Mouse (Mus musculus) midbrain, embryonic 16.5 days (tissue): ENCODE measurements at regions not wholly inside any gene's neighbourhood (a gene's known extent, or its start where the extent isn't known, plus 50 kb on each side); places are given as distances from the start of the nearest gene placed in this dataset.

Source experiments
- ATAC-seq: fragments of 200-750 bp; cut with Nextera tagmentation; 2 replicates; pipeline ENCODE4 v1.8.0; 2017; ENCODE audit warnings: moderate TSS enrichment
- H3K27ac ChIP-seq: fragments of 300-500 bp; sonication (generic); 2 replicates; pipeline ENCODE4 v1.5.1; 2014; ENCODE audit warnings: mild to moderate bottlenecking, low read length, mixed read lengths
- H3K27me3 ChIP-seq: fragments of 300-500 bp; sonication (generic); 2 replicates; pipeline ENCODE4 v1.6.1; 2014; ENCODE audit warnings: low read depth, low read length, mixed read lengths; ENCODE audit not compliant: control insufficient read depth, insufficient read depth
- H3K36me3 ChIP-seq: fragments of 300-500 bp; sonication (generic); 2 replicates; pipeline ENCODE4 v1.6.1; 2014; ENCODE audit warnings: mild to moderate bottlenecking, low read length, moderate library complexity, mixed read lengths; ENCODE audit not compliant: control insufficient read depth, insufficient read depth
- H3K4me1 ChIP-seq: fragments of 300-500 bp; sonication (generic); 2 replicates; pipeline ENCODE4 v1.6.1; 2014; ENCODE audit warnings: mild to moderate bottlenecking, low read length, mixed read lengths; ENCODE audit not compliant: control insufficient read depth, insufficient read depth
- H3K4me2 ChIP-seq: fragments of 300-500 bp; sonication (generic); 2 replicates; pipeline ENCODE4 v1.6.1; 2014; ENCODE audit warnings: mild to moderate bottlenecking, low read length, mixed read lengths
- H3K4me3 ChIP-seq: fragments of 300-500 bp; sonication (generic); 2 replicates; pipeline ENCODE4 v1.5.1; 2014; ENCODE audit warnings: low read depth, mild to moderate bottlenecking, low read length, moderate library complexity, mixed read lengths
- H3K9ac ChIP-seq: fragments of 300-500 bp; sonication (generic); 2 replicates; pipeline ENCODE4 v1.6.1; 2014; ENCODE audit warnings: low read depth, low read length, mixed read lengths
- H3K9me3 ChIP-seq: fragments of 300-500 bp; sonication (generic); replicated peaks from 2 replicates; pipeline ENCODE4 v1.6.1; 2014; ENCODE audit warnings: mild to moderate bottlenecking, low read length, mixed read lengths; ENCODE audit not compliant: control insufficient read depth, poor library complexity, severe bottlenecking
- WGBS: fragments of 180-500 bp; shearing (Covaris S2); extraction: QIAGEN DNeasy Blood & Tissue Kit; methylation state at CpG from one replicate; pipeline ENCODE4 v1.1.7; 2014; 5-methylcytosine and 5-hydroxymethylcytosine counted together

- Histone ChIP-seq H3K9me3 (no peaks in the 10 kb centered on the region), H3K27me3 (no peaks in the 10 kb centered on the region), H3K27ac (no peak overlapping the region), H3K36me3 (no peaks in the 10 kb centered on the region), H3K9ac (no peak overlapping the region), H3K4me2 (no peak overlapping the region), H3K4me1 (no peaks in the 10 kb centered on the region), H3K4me3 (no peak overlapping the region)
- 90% methylated on average over 6 of the region's 6 CpGs for WGBS
- no peak for ATAC-seq
Measured at GRCm38 (mm10) chr3:148603276-148603675, 387.1 kb downstream of the Adgrl2 start.

- no peaks in the 10 kb centered on the region for H3K9me3 ChIP-seq
- H3K27me3 ChIP-seq = no peaks in the 10 kb centered on the region
- no peak overlapping the region for H3K4me3 ChIP-seq
- H3K27ac ChIP-seq = no peak overlapping the region
- H3K4me1 ChIP-seq = no peaks in the 10 kb centered on the region
- ATAC-seq = no peak
- H3K4me2 ChIP-seq = no peak overlapping the region
- no peak overlapping the region for H3K9ac ChIP-seq
- no peaks in the 10 kb centered on the region for H3K36me3 ChIP-seq
- WGBS = 86% methylated on average over 5 of the region's 5 CpGs
Measured at GRCm38 (mm10) chr3:148602730-148603255, 387.6 kb downstream of the Adgrl2 start.

GRCm38 (mm10) chr3:148595561-148595960, 394.8 kb downstream of the Adgrl2 start:
- ATAC-seq = no peak
- H3K27me3 ChIP-seq = no peaks in the 10 kb centered on the region
- H3K4me1 ChIP-seq = no peaks in the 10 kb centered on the region
- no peaks in the 10 kb centered on the region for H3K9me3 ChIP-seq
- no peak overlapping the region for H3K4me2 ChIP-seq
- no peak overlapping the region for H3K9ac ChIP-seq
- no peak overlapping the region for H3K27ac ChIP-seq
- no peaks in the 10 kb centered on the region for H3K36me3 ChIP-seq
- 85% methylated on average over 4 of the region's 4 CpGs for WGBS
- H3K4me3 ChIP-seq = no peak overlapping the region

GRCm38 (mm10) chr3:148589556-148589955, 400.8 kb downstream of the Adgrl2 start:
- Histone ChIP-seq H3K4me2 (no peak overlapping the region), H3K4me1 (0 out of 2 replicates have a peak, but pooled peaks cover 3% of the 10 kb centered on the region), H3K4me3 (no peak overlapping the region), H3K9ac (no peak overlapping the region), H3K27ac (no peak overlapping the region), H3K36me3 (no peaks in the 10 kb centered on the region), H3K27me3 (no peaks in the 10 kb centered on the region), H3K9me3 (no peaks in the 10 kb centered on the region)
- ATAC-seq = no peak
- 32% methylated on average over 2 of the region's 2 CpGs for WGBS

GRCm38 (mm10) chr3:148575735-148576134, 414.6 kb downstream of the Adgrl2 start:
- H3K4me2 ChIP-seq = no peak overlapping the region
- H3K9ac ChIP-seq = no peak overlapping the region
- no peak overlapping the region for H3K4me3 ChIP-seq
- no peaks in the 10 kb centered on the region for H3K36me3 ChIP-seq
- ATAC-seq = no peak
- H3K27me3 ChIP-seq = no peaks in the 10 kb centered on the region
- no peaks in the 10 kb centered on the region for H3K4me1 ChIP-seq
- H3K9me3 ChIP-seq = no peaks in the 10 kb centered on the region
- no peak overlapping the region for H3K27ac ChIP-seq
- 86% methylated on average over 1 of the region's 1 CpGs for WGBS

- Histone ChIP-seq H3K36me3 (no peaks in the 10 kb centered on the region), H3K4me2 (no peak overlapping the region), H3K9ac (no peak overlapping the region), H3K27me3 (no peaks in the 10 kb centered on the region), H3K4me1 (no peaks in the 10 kb centered on the region), H3K27ac (no peak overlapping the region), H3K4me3 (no peak overlapping the region), H3K9me3 (no peaks in the 10 kb centered on the region)
- ATAC-seq = no peak
- WGBS = 91% methylated on average over 4 of the region's 4 CpGs
Measured at GRCm38 (mm10) chr3:148572493-148572892, 417.9 kb downstream of the Adgrl2 start.

GRCm38 (mm10) chr3:148564716-148565115, 425.6 kb downstream of the Adgrl2 start:
- ATAC-seq = no peak

GRCm38 (mm10) chr3:148561211-148561610, 429.1 kb downstream of the Adgrl2 start:
- Histone ChIP-seq H3K27me3 (no peaks in the 10 kb centered on the region), H3K36me3 (no peaks in the 10 kb centered on the region), H3K27ac (no peak overlapping the region), H3K9me3 (no peaks in the 10 kb centered on the region), H3K9ac (no peak overlapping the region), H3K4me1 (no peaks in the 10 kb centered on the region), H3K4me3 (no peak overlapping the region), H3K4me2 (no peak overlapping the region)
- no peak for ATAC-seq
- 83% methylated on average over 4 of the region's 4 CpGs for WGBS

More at GRCm38 (mm10) chr3:148564716-148565115, 425.6 kb downstream of the Adgrl2 start:
- Histone ChIP-seq H3K4me3 (no peak overlapping the region), H3K36me3 (no peaks in the 10 kb centered on the region), H3K9me3 (no peaks in the 10 kb centered on the region), H3K9ac (no peak overlapping the region), H3K4me2 (no peak overlapping the region), H3K27me3 (no peaks in the 10 kb centered on the region), H3K27ac (no peak overlapping the region), H3K4me1 (no peaks in the 10 kb centered on the region)
- WGBS = 83% methylated on average over 4 of the region's 4 CpGs

- Histone ChIP-seq H3K4me2 (no peak overlapping the region), H3K4me3 (no peak overlapping the region), H3K4me1 (no peaks in the 10 kb centered on the region), H3K36me3 (no peaks in the 10 kb centered on the region), H3K27ac (no peak overlapping the region), H3K9me3 (no peaks in the 10 kb centered on the region), H3K9ac (no peak overlapping the region), H3K27me3 (no peaks in the 10 kb centered on the region)
- WGBS = 57% methylated on average over 13 of the region's 13 CpGs
- no peak for ATAC-seq
Measured at GRCm38 (mm10) chr3:148559752-148560460, 430.4 kb downstream of the Adgrl2 start.
